Mouse (Mus musculus) bone marrow macrophage, adult 2 months (primary cell): ENCODE measurements at regions not wholly inside any gene's neighbourhood (a gene's known extent, or its start where the extent isn't known, plus 50 kb on each side); places are given as distances from the start of the nearest gene placed in this dataset.

Experiments used
- CTCF ChIP-seq: IDR thresholded peaks from 2 replicates; pipeline ENCODE4 v1.5.1; 2012; ENCODE audit warnings: low read depth, mild to moderate bottlenecking, low read length, moderate library complexity
- POLR2A ChIP-seq: IDR thresholded peaks from 2 replicates; pipeline ENCODE4 v1.6.1; 2012; ENCODE audit warnings: mild to moderate bottlenecking, low read depth, low read length, borderline replicate concordance

DNA sequence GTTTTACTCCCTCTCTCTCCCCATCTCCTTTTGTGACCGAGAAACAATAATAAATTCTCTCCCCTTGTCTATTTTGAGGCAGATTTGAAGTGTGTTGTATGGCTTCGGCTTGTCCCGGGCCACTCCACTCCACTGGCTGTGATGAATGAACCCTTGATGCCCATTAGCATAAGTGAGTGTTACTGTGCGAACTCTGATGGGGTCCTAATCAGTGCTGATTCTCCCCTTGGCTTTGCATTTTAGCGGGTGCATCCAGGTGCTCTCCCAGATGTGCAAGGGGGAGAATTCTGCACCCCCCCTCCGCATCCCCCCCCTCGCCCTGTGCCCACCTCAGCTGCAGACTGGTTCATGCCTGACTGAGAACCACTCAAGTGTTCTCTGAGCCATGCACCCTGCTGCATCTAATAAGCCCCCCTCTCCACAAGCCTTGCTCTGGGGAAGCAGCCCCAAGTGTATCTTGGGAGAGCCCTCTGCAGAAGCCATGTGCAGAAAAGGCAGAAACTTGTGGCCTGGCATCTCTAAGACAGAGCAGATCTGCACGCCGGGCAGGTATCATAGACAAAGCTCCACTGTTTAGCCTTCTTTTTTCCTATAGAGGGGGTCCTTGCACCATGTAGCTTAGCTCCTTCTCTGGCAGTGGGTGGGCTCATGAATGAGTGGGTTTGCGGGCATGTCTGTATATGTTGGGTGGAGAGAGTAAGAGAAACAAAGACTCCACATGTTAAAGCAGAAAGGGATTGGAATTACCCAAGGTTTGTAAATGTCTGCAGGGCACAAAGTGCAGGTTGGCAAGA lies 507.5 kb downstream of the Slc4a3 start:
- TF ChIP-seq CTCF, result no peak
- no peak for TF ChIP-seq POLR2A
